ENCODE assay signal across 8 mouse cellular contexts in the genomic region with DNA sequence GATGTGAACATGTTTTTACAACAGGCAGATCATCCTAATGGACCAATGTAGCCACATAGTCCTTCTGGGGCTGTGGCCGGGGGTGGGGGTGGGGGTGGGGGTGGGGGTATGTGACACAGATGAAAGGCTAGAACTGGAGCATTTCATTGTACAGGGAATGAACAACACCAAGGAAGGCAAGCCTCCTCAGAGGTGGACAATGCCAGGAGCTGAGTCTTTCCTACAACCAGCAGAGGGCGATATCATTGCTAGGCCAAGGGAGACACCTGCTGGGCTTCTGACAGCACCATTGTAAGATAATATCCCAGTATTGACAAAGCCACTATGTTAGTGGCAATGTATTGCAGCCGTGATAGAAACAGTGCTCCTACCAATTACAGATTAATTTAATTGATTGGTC. TPM values are rescaled to one million over a fixed set of nuclear protein-coding genes. Genes with fewer than 3 reads are reported as not detected.
DNase-seq lines count a peak whose midpoint lies in the region; ATAC-seq and TF ChIP-seq lines count a peak whose summit lies in the region.

No protein-coding gene starts in this region.

- ATAC-seq in CD4-positive, CD25-positive, alpha-beta regulatory T cell, adult 4 months = no peak

- peak; percentile 79 for TF ChIP-seq CTCF in brain, embryonic 14.5 days (IDR thresholded peaks at IDR 0.05; ENCODE audit: borderline replicate concordance, extremely low read depth, insufficient read depth, insufficient read length)

- H3K27me3 ChIP-seq in splenic B cell, adult 2 months (ENCODE audit: control insufficient read depth, insufficient read depth, low read length, poor library complexity, severe bottlenecking) = no peaks in the 10 kb centered on the region

- DNase-seq in CD4-positive, CD25-positive, alpha-beta regulatory T cell, adult 2 months (ENCODE audit: low read depth, low spot score) = peak; percentile 54
- peak; percentile 37 for DNase-seq in layer of hippocampus, adult 11-12 months (ENCODE audit: low spot score)
- no peak for DNase-seq in layer of hippocampus, adult 9-10 months (ENCODE audit: low spot score)
- DNase-seq in brain, embryonic 14.5 days (ENCODE audit: low read depth) = peak; percentile 71
- peak; percentile 7 for DNase-seq in kidney, postnatal 14 days
- peak; percentile 58 for DNase-seq in splenic B cell, adult 2 months (ENCODE audit: low read depth, low spot score)
- no peak for DNase-seq in right cerebral cortex, postnatal 10 days (ENCODE audit: low spot score in 2 of 2)

- H3K36me3 ChIP-seq in splenic B cell, adult 2 months (ENCODE audit: control insufficient read depth, insufficient read depth, low read length, poor library complexity, severe bottlenecking) = no peaks in the 10 kb centered on the region

- no peak for TF ChIP-seq POLR2A in brain, embryonic 14.5 days (IDR thresholded peaks at IDR 0.05; ENCODE audit: borderline replicate concordance, extremely low read depth, insufficient read depth, insufficient read length, poor library complexity, severe bottlenecking)

RNA-seq across cellular contexts. Expression of a gene that starts 37.2 kb away (rescaled TPM):
- polyA plus RNA-seq in CD4-positive, CD25-positive, alpha-beta regulatory T cell, adult 4 months (2017; shearing (Covaris generic)) = not detected
- polyA plus RNA-seq in brain, embryonic 14.5 days (2012; rRNA removed) = 51.9 and 73.3 TPM in 2 replicates

Comparison
In these comparisons a context has a peak if more than half of its experiments do, and no peak if none do; other contexts are left out.
1. DNase-seq: peak in CD4-positive, CD25-positive, alpha-beta regulatory T cell, adult 2 months (single experiment), layer of hippocampus, adult 11-12 months (single experiment), brain, embryonic 14.5 days (single experiment), kidney, postnatal 14 days (single experiment) and splenic B cell, adult 2 months (single experiment); none in layer of hippocampus, adult 9-10 months (single experiment) and right cerebral cortex, postnatal 10 days (0 of 2).
2. RNA of a gene that starts 37.2 kb away (polyA plus RNA-seq): 51.9 to 73.3 TPM in brain, embryonic 14.5 days; not detected in CD4-positive, CD25-positive, alpha-beta regulatory T cell, adult 4 months; every median in the first group is over 10 times any median in the second.